Mouse (Mus musculus): ENCODE measurements at regions not wholly inside any gene's neighbourhood (a gene's known extent, or its start where the extent isn't known, plus 50 kb on each side); places are given as distances from the start of the nearest gene placed in this dataset.

DNA sequence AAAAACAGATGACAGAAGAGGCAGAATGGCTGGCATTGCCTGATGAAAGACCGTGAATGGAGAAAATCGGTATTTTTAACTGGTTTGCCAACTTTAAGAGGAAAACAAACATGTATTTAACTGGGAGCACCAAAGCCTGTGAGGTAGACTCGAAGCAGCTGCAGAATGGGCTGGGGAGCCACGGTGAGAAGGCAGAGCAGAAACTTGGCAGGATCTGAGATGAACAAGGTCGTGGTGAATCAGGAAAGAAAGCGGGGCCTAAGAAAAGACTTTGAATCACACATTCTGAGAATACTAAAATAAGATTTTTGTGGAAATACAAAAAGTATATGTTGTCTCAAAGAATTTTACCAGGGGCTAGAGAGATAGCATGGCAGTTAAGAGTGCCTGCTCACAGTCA is 149.0 kb upstream of the A730009L09Rik start:
- in situ Hi-C loops (cut with MboI; ENCODE audit: low sequenced_read_pairs in 2 of 2, unreplicated experiment in 2 of 2) = no loop called here
- no peak for TF ChIP-seq CHD2 (IDR thresholded peaks at IDR 0.05; ENCODE audit: low read depth, low read length)
- no peak for TF ChIP-seq MAFK (IDR thresholded peaks at IDR 0.05; ENCODE audit: insufficient read depth, low read depth, low read length)
- TF ChIP-seq ZNF384 (IDR thresholded peaks at IDR 0.05; ENCODE audit: low read depth, low read length) = no peak
- no peak for TF ChIP-seq HCFC1 (IDR thresholded peaks at IDR 0.05; ENCODE audit: borderline replicate concordance, insufficient read depth, low read length)
- no peak for TF ChIP-seq ZC3H11A (IDR thresholded peaks at IDR 0.05; ENCODE audit: borderline replicate concordance, low read depth, low read length)
- Histone ChIP-seq H3K4me1 (ENCODE audit: control insufficient read depth in 2 of 2, insufficient read depth in 2 of 2, low read length in 2 of 2, poor library complexity in 1 of 2) (no peaks in the 10 kb centered on the region), H3K9me3 (ENCODE audit: control insufficient read depth, insufficient read depth, low read depth, low read length) (no peaks in the 10 kb centered on the region), H3K4me3 (ENCODE audit: insufficient read depth in 1 of 2, low read depth in 1 of 2, low read length in 2 of 2, poor library complexity in 1 of 2, severe bottlenecking in 1 of 2) (no peak overlapping the region), H3K36me3 (ENCODE audit: control insufficient read depth, insufficient read depth, low read length, poor library complexity, severe bottlenecking) (no peaks in the 10 kb centered on the region), H3K9ac (ENCODE audit: insufficient read depth, low read depth, low read length, poor library complexity, severe bottlenecking) (no peak overlapping the region), H3K27ac (ENCODE audit: insufficient read depth, low read depth, low read length, poor library complexity, severe bottlenecking) (no peak overlapping the region)
- DNase-seq (ENCODE audit: low read depth, low spot score) = no peak

DNA sequence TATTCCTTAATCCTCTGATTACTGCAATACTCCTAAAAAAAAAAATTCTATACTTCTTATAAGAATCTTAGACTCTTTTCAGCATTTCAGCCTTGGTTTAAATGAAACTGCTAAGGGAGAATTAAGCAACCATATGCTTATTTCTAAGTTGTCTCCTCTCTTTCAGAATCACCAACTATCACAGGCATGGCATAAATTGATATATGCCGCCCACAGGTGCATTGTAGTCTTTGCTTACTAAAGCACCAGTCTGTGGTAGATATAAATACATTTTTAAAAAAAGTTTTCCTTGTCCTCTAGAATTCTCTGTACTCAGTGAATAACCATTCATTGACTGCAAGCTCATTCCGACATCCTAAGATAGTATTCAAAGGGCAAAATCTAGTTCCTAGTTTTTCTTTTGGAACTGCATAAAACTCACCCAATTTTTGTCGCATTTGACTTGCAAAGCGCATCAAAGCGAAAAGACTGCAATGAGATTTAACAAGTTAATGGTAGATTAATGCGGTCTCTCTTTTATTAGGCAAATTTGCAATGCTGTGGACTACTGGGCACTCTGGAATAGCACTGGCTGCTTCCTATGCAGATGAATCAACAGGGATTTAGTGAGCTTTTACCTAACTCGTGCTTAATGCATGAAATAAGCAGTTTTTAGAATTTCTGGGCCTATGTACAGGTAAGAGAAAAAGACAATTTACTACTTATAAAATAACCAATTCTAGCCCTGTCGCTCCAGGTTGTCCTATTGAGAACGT is 145.8 kb upstream of the A730009L09Rik start:
- Histone ChIP-seq H3K27ac (ENCODE audit: insufficient read depth, low read depth, low read length, poor library complexity, severe bottlenecking) (no peak overlapping the region), H3K36me3 (ENCODE audit: control insufficient read depth, insufficient read depth, low read length, poor library complexity, severe bottlenecking) (no peaks in the 10 kb centered on the region), H3K9me3 (ENCODE audit: control insufficient read depth, insufficient read depth, low read depth, low read length) (no peaks in the 10 kb centered on the region), H3K4me3 (ENCODE audit: insufficient read depth in 1 of 2, low read depth in 1 of 2, low read length in 2 of 2, poor library complexity in 1 of 2, severe bottlenecking in 1 of 2) (no peak overlapping the region), H3K9ac (ENCODE audit: insufficient read depth, low read depth, low read length, poor library complexity, severe bottlenecking) (no peak overlapping the region), H3K4me1 (ENCODE audit: control insufficient read depth in 2 of 2, insufficient read depth in 2 of 2, low read length in 2 of 2, poor library complexity in 1 of 2) (no peaks in the 10 kb centered on the region)
- in situ Hi-C loops (cut with MboI; ENCODE audit: low sequenced_read_pairs in 2 of 2, unreplicated experiment in 2 of 2) = no loop called here
- TF ChIP-seq ZNF384 (IDR thresholded peaks at IDR 0.05; ENCODE audit: low read depth, low read length) (no peak), MAFK (IDR thresholded peaks at IDR 0.05; ENCODE audit: insufficient read depth, low read depth, low read length) (no peak), CHD2 (IDR thresholded peaks at IDR 0.05; ENCODE audit: low read depth, low read length) (no peak), HCFC1 (IDR thresholded peaks at IDR 0.05; ENCODE audit: borderline replicate concordance, insufficient read depth, low read length) (no peak), ZC3H11A (IDR thresholded peaks at IDR 0.05; ENCODE audit: borderline replicate concordance, low read depth, low read length) (no peak)
- no peak for DNase-seq (ENCODE audit: low read depth, low spot score)

- Histone ChIP-seq H3K36me3 (ENCODE audit: control insufficient read depth, insufficient read depth, low read length, poor library complexity, severe bottlenecking) (no peaks in the 10 kb centered on the region), H3K9ac (ENCODE audit: insufficient read depth, low read depth, low read length, poor library complexity, severe bottlenecking) (no peak overlapping the region), H3K4me1 (ENCODE audit: control insufficient read depth in 2 of 2, insufficient read depth in 2 of 2, low read length in 2 of 2, poor library complexity in 1 of 2) (no peaks in the 10 kb centered on the region), H3K4me3 (ENCODE audit: insufficient read depth in 1 of 2, low read depth in 1 of 2, low read length in 2 of 2, poor library complexity in 1 of 2, severe bottlenecking in 1 of 2) (no peak overlapping the region), H3K27ac (ENCODE audit: insufficient read depth, low read depth, low read length, poor library complexity, severe bottlenecking) (no peak overlapping the region), H3K9me3 (ENCODE audit: control insufficient read depth, insufficient read depth, low read depth, low read length) (no peaks in the 10 kb centered on the region)
- TF ChIP-seq ZNF384 (IDR thresholded peaks at IDR 0.05; ENCODE audit: low read depth, low read length) (no peak), CHD2 (IDR thresholded peaks at IDR 0.05; ENCODE audit: low read depth, low read length) (no peak)
- no peak for DNase-seq (ENCODE audit: low read depth, low spot score)
- in situ Hi-C loops (cut with MboI; ENCODE audit: low sequenced_read_pairs in 2 of 2, unreplicated experiment in 2 of 2) = no loop called here
These were observed 136.5 kb upstream of the A730009L09Rik start for GRCm38 (mm10) chr16:84378461-84378860.

DNA sequence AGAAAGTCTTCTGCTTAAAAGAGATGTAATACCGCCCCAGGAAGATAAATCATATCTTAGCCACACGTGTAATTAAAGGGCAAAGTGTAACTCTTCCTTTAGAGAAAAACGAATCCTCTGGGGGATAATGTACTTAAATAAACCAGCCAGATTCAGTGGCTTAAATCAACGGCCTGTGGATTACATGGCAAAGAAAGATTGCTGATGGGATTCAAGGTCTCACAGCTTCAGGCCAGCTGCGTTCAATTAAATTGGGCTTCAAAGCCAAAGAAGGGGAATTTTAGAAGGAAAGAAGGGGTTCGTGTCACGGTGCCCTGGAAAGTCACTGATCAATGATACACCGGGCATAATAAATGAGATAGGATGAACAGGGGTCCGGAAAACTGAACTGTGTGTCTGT is 123.2 kb upstream of the A730009L09Rik start:
- no peak for DNase-seq (ENCODE audit: low read depth, low spot score)
- no peak for TF ChIP-seq ZNF384 (IDR thresholded peaks at IDR 0.05; ENCODE audit: low read depth, low read length)

GRCm38 (mm10) chr16:84394895-84395294 is 120.0 kb upstream of the A730009L09Rik start:
- TF ChIP-seq ZNF384 (IDR thresholded peaks at IDR 0.05; ENCODE audit: low read depth, low read length) = no peak
- Histone ChIP-seq H3K9me3 (ENCODE audit: control insufficient read depth, insufficient read depth, low read depth, low read length) (no peaks in the 10 kb centered on the region), H3K36me3 (ENCODE audit: control insufficient read depth, insufficient read depth, low read length, poor library complexity, severe bottlenecking) (no peaks in the 10 kb centered on the region), H3K4me3 (ENCODE audit: insufficient read depth in 1 of 2, low read depth in 1 of 2, low read length in 2 of 2, poor library complexity in 1 of 2, severe bottlenecking in 1 of 2) (no peak overlapping the region), H3K9ac (ENCODE audit: insufficient read depth, low read depth, low read length, poor library complexity, severe bottlenecking) (no peak overlapping the region), H3K27ac (ENCODE audit: insufficient read depth, low read depth, low read length, poor library complexity, severe bottlenecking) (no peak overlapping the region), H3K4me1 (ENCODE audit: control insufficient read depth in 2 of 2, insufficient read depth in 2 of 2, low read length in 2 of 2, poor library complexity in 1 of 2) (no peaks in the 10 kb centered on the region)
- no peak for DNase-seq (ENCODE audit: low read depth, low spot score)
- in situ Hi-C loops (cut with MboI; ENCODE audit: low sequenced_read_pairs in 2 of 2, unreplicated experiment in 2 of 2) = no loop called here

More for the DNA sequence above, 123.2 kb upstream of the A730009L09Rik start:
- Histone ChIP-seq H3K4me3 (ENCODE audit: insufficient read depth in 1 of 2, low read depth in 1 of 2, low read length in 2 of 2, poor library complexity in 1 of 2, severe bottlenecking in 1 of 2) (no peak overlapping the region), H3K27ac (ENCODE audit: insufficient read depth, low read depth, low read length, poor library complexity, severe bottlenecking) (no peak overlapping the region), H3K36me3 (ENCODE audit: control insufficient read depth, insufficient read depth, low read length, poor library complexity, severe bottlenecking) (no peaks in the 10 kb centered on the region), H3K4me1 (ENCODE audit: control insufficient read depth in 2 of 2, insufficient read depth in 2 of 2, low read length in 2 of 2, poor library complexity in 1 of 2) (no peaks in the 10 kb centered on the region), H3K9ac (ENCODE audit: insufficient read depth, low read depth, low read length, poor library complexity, severe bottlenecking) (no peak overlapping the region), H3K9me3 (ENCODE audit: control insufficient read depth, insufficient read depth, low read depth, low read length) (no peaks in the 10 kb centered on the region)
- in situ Hi-C loops (cut with MboI; ENCODE audit: low sequenced_read_pairs in 2 of 2, unreplicated experiment in 2 of 2) = no loop called here
